Mouse (Mus musculus) midbrain, postnatal 0 days (tissue): ENCODE results near the gene Hectd2. TPM values are rescaled to one million over a fixed set of nuclear protein-coding genes. Genes with fewer than 3 reads are reported as not detected.

Experiments
- ATAC-seq: fragments of 200-750 bp; cut with Nextera tagmentation; 2 replicates; pipeline ENCODE4 v1.8.0; 2017; ENCODE audit warnings: moderate number of reproducible peaks, mild to moderate bottlenecking, moderate TSS enrichment, moderate library complexity; ENCODE audit not compliant: low FRiP score
- DNase-seq: peaks from one replicate; pipeline ENCODE4 v3.0.0-alpha.2; 2015; ENCODE audit warnings: low spot score
- H3K27ac ChIP-seq: fragments of 300-500 bp; sonication (generic); 2 replicates; pipeline ENCODE4 v1.5.1; 2014; ENCODE audit warnings: low read depth, mild to moderate bottlenecking, low read length, mixed read lengths
- H3K27me3 ChIP-seq: fragments of 300-500 bp; sonication (generic); 2 replicates; pipeline ENCODE4 v1.6.1; 2014; ENCODE audit warnings: low read length, control low read depth, mixed read lengths; ENCODE audit not compliant: insufficient read depth
- H3K36me3 ChIP-seq: fragments of 300-500 bp; sonication (generic); 2 replicates; pipeline ENCODE4 v1.6.1; 2014; ENCODE audit warnings: low read length, control low read depth, mixed read lengths; ENCODE audit not compliant: insufficient read depth
- H3K4me1 ChIP-seq: fragments of 300-500 bp; sonication (generic); 2 replicates; pipeline ENCODE4 v1.6.1; 2014; ENCODE audit warnings: mild to moderate bottlenecking, control low read depth, antibody characterized with exemption, low read length, mixed read lengths; ENCODE audit not compliant: insufficient read depth
- H3K4me2 ChIP-seq: fragments of 300-500 bp; sonication (generic); 2 replicates; pipeline ENCODE4 v1.6.1; 2014; ENCODE audit warnings: low read depth, mild to moderate bottlenecking, low read length, mixed read lengths; ENCODE audit not compliant: poor library complexity, severe bottlenecking
- H3K4me3 ChIP-seq: fragments of 300-500 bp; sonication (generic); 2 replicates; pipeline ENCODE4 v1.5.1; 2014; ENCODE audit warnings: low read depth, mild to moderate bottlenecking, low read length, moderate library complexity
- H3K9ac ChIP-seq: fragments of 300-500 bp; sonication (generic); replicated peaks from 2 replicates; pipeline ENCODE4 v1.6.1; 2014; ENCODE audit warnings: mild to moderate bottlenecking, low read length, moderate library complexity, mixed read lengths; ENCODE audit not compliant: poor library complexity, severe bottlenecking
- H3K9me3 ChIP-seq: fragments of 300-500 bp; sonication (generic); 2 replicates; pipeline ENCODE4 v1.6.1; 2016; ENCODE audit warnings: low read length, control low read depth
- CTCF ChIP-seq: IDR thresholded peaks from 2 replicates; pipeline ENCODE4 v1.5.1; 2016; ENCODE audit warnings: antibody characterized with exemption, mild to moderate bottlenecking
- WGBS: fragments of 180-500 bp; shearing (Covaris S2); extraction: QIAGEN DNeasy Blood & Tissue Kit; methylation state at CpG from one replicate; pipeline ENCODE4 v1.1.7; 2014; 5-methylcytosine and 5-hydroxymethylcytosine counted together
- polyA plus RNA-seq: library from polyadenylated mRNA; unstranded; fragments of >200 nt; fragmentation: Nextera tagmentation; extraction: Ambion mirVana; gene quantifications from 2 replicates; pipeline ENCODE4 v1.2.1, GENCODE M21; 2015
- total RNA-seq: library from RNA; depleted of rRNA; stranded (reverse); fragments of >200 nt; gene quantifications from 2 replicates; pipeline ENCODE4 v1.2.3, GENCODE M21; 2014

Gene Hectd2
- total and polyA plus RNA-seq, 2 experiments from 2014 or later, result 8.1 to 31.7 TPM

DNA sequence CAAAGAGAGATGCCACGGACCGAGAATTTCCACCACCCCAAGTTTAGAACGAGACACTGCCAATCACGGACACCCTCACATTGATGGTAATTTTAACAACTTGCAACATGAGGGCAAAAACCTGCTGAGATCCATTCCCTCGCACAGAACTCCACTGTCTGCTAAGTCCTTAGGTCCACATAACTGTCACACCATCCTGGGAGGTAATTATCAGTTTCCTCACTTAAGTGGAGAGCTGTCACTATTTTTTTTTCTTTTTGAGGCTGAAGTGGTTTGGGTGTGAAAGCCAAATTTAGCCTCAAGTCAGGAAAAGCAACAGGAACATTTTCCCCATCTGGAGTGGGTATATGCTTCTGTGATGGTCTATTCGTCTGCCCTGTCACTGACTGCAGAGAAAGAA lies 110.0 kb downstream of the Hectd2 start:
- no peak overlapping the region for H3K27ac ChIP-seq
- ATAC-seq, result no peak
- 69% methylated on average over 6 of the region's 6 CpGs for WGBS
- no peaks in the 10 kb centered on the region for H3K27me3 ChIP-seq
- H3K4me3 ChIP-seq, result no peak overlapping the region
- no peak overlapping the region for H3K4me2 ChIP-seq
- TF ChIP-seq CTCF, result no peak
- H3K9ac ChIP-seq, result no peak overlapping the region
- no peaks in the 10 kb centered on the region for H3K4me1 ChIP-seq
- no peak for DNase-seq
- H3K9me3 ChIP-seq, result no peaks in the 10 kb centered on the region
- no peaks in the 10 kb centered on the region for H3K36me3 ChIP-seq

GRCm38 (mm10) chr19:36665206-36665605 lies 110.8 kb downstream of the Hectd2 start:
- ATAC-seq, result no peak
- Histone ChIP-seq H3K9me3 (no peaks in the 10 kb centered on the region), H3K27me3 (no peaks in the 10 kb centered on the region), H3K36me3 (no peaks in the 10 kb centered on the region), H3K4me2 (no peak overlapping the region), H3K4me1 (no peaks in the 10 kb centered on the region), H3K27ac (no peak overlapping the region), H3K9ac (no peak overlapping the region), H3K4me3 (no peak overlapping the region)
- 86% methylated on average over 7 of the region's 7 CpGs for WGBS
- TF ChIP-seq CTCF, result no peak
- no peak for DNase-seq

DNA sequence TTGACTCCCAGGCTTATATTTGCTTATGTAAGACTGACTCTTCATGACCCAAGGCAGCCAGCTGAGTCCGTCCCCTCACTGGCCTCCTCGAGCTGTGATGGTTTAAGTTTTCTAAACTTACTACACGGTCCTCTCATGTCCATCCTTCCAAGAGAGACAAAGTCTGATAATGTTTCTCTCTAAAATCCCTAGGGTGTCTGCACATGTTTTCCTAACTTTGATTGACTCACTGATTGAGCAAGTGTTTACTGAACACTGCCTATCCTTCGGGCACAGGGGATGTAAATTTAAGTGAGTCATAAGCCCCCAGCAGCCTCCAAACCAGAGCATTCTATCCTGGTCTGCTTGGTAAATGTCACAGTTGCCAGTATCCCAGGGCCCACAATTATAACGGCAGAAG lies 111.2 kb downstream of the Hectd2 start:
- Histone ChIP-seq H3K27me3 (no peaks in the 10 kb centered on the region), H3K4me1 (no peaks in the 10 kb centered on the region), H3K9ac (no peak overlapping the region), H3K27ac (no peak overlapping the region), H3K9me3 (no peaks in the 10 kb centered on the region), H3K4me2 (no peak overlapping the region), H3K36me3 (no peaks in the 10 kb centered on the region), H3K4me3 (no peak overlapping the region)
- ATAC-seq (no peak), DNase-seq (no peak)
- 79% methylated on average over 5 of the region's 5 CpGs for WGBS
- TF ChIP-seq CTCF, result no peak

GRCm38 (mm10) chr19:36666471-36666870 lies 112.0 kb downstream of the Hectd2 start:
- WGBS, result 85% methylated on average over 5 of the region's 5 CpGs
- Histone ChIP-seq H3K9me3 (no peaks in the 10 kb centered on the region), H3K36me3 (no peaks in the 10 kb centered on the region), H3K4me1 (no peaks in the 10 kb centered on the region), H3K4me2 (no peak overlapping the region), H3K27ac (no peak overlapping the region), H3K27me3 (no peaks in the 10 kb centered on the region), H3K4me3 (no peak overlapping the region), H3K9ac (no peak overlapping the region)
- ATAC-seq (no peak), DNase-seq (no peak)
- TF ChIP-seq CTCF, result no peak

DNA sequence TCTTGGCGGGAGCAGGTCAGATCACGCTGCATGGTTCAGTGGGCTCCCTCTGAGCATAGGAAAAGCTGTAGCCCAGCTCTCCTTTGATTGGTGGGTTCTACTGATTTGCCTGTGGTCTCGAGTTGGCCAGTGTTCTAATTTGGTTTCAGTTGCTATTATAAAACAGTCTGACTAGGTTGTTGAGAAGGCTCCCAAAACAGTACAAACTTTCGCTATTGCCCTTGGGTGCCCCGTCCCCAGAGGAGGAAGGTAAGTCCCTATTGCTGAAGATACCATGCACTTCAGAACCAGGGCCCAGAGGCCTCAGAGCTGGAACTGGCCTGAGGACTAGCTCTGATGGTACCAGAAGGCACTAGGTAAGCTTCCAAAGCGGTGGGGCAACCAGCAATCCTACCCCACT lies 112.9 kb downstream of the Hectd2 start:
- 87% methylated on average over 6 of the region's 6 CpGs for WGBS
- no peak overlapping the region for H3K4me3 ChIP-seq
- H3K4me1 ChIP-seq, result no peaks in the 10 kb centered on the region
- no peak overlapping the region for H3K4me2 ChIP-seq
- H3K36me3 ChIP-seq, result no peaks in the 10 kb centered on the region
- no peak overlapping the region for H3K27ac ChIP-seq
- H3K9me3 ChIP-seq, result no peaks in the 10 kb centered on the region
- H3K9ac ChIP-seq, result no peak overlapping the region
- no peak for ATAC-seq
- no peaks in the 10 kb centered on the region for H3K27me3 ChIP-seq
- TF ChIP-seq CTCF, result no peak
- DNase-seq, result no peak

DNA sequence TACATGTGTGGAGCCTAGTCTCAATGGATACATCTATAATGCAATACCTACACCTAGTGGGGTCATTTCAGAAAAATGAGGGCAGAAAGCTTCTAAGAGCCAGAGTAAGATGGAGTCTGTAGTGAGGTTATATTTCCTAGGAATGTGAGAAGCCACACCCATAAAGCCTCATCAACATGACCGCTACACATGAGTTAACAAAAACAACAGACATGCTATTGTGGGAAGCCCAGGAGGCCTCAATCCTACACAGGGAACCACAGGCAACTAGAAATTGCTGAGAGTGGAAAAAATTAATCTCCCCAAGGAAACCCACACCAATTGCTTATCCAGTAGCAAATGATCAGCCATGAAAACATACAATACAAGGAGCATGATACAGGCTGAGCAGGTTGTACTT lies 113.7 kb downstream of the Hectd2 start:
- H3K4me2 ChIP-seq, result no peak overlapping the region
- DNase-seq, result no peak
- no peaks in the 10 kb centered on the region for H3K36me3 ChIP-seq
- H3K4me1 ChIP-seq, result no peaks in the 10 kb centered on the region
- no peaks in the 10 kb centered on the region for H3K9me3 ChIP-seq
- no peak for ATAC-seq
- H3K27me3 ChIP-seq, result no peaks in the 10 kb centered on the region
- H3K9ac ChIP-seq, result no peak overlapping the region
- WGBS, result 93% methylated on average over 1 of the region's 1 CpGs
- no peak for TF ChIP-seq CTCF
- H3K27ac ChIP-seq, result no peak overlapping the region
- H3K4me3 ChIP-seq, result no peak overlapping the region
